Mouse (Mus musculus) embryonic facial prominence, embryonic 11.5 days (tissue): ENCODE data around the gene Chka. TPM values are rescaled to one million over a fixed set of nuclear protein-coding genes. Genes with fewer than 3 reads are reported as not detected.

Source experiments
- ATAC-seq: fragments of 200-750 bp; cut with Nextera tagmentation; replicated peaks from 2 replicates; pipeline ENCODE4 v1.8.0; 2017; ENCODE audit warnings: low read depth; ENCODE audit not compliant: insufficient number of reproducible peaks, low FRiP score, low TSS enrichment
- DNase-seq: peaks from one replicate; pipeline ENCODE4 v3.0.0-alpha.2; 2015; ENCODE audit warnings: low spot score
- H3K27ac ChIP-seq: fragments of 300-500 bp; sonication (generic); replicated peaks from 2 replicates; pipeline ENCODE4 v1.5.1; 2014; ENCODE audit warnings: mild to moderate bottlenecking, low read depth, low read length, control low read depth
- H3K27me3 ChIP-seq: fragments of 300-500 bp; sonication (generic); 2 replicates; pipeline ENCODE4 v1.6.1; 2014; ENCODE audit warnings: mild to moderate bottlenecking, low read length, moderate library complexity, mixed read lengths; ENCODE audit not compliant: control insufficient read depth, insufficient read depth
- H3K36me3 ChIP-seq: fragments of 300-500 bp; sonication (generic); replicated peaks from 2 replicates; pipeline ENCODE4 v1.6.1; 2014; ENCODE audit warnings: low read depth, mild to moderate bottlenecking, low read length, moderate library complexity, mixed read lengths; ENCODE audit not compliant: control insufficient read depth, insufficient read depth
- H3K4me1 ChIP-seq: fragments of 300-500 bp; sonication (generic); 2 replicates; pipeline ENCODE4 v1.6.1; 2014; ENCODE audit warnings: low read length, mixed read lengths; ENCODE audit not compliant: control insufficient read depth, insufficient read depth
- H3K4me2 ChIP-seq: fragments of 300-500 bp; sonication (generic); 2 replicates; pipeline ENCODE4 v1.6.1; 2014; ENCODE audit warnings: low read depth, mild to moderate bottlenecking, control low read depth, low read length, moderate library complexity
- H3K4me3 ChIP-seq: fragments of 300-500 bp; sonication (generic); 2 replicates; pipeline ENCODE4 v1.5.1; 2014; ENCODE audit warnings: low read depth, low read length, control low read depth
- H3K9ac ChIP-seq: fragments of 300-500 bp; sonication (generic); replicated peaks from 2 replicates; pipeline ENCODE4 v1.6.1; 2014; ENCODE audit warnings: mild to moderate bottlenecking, control low read depth, low read length
- H3K9me3 ChIP-seq: fragments of 300-500 bp; sonication (generic); replicated peaks from 2 replicates; pipeline ENCODE4 v1.6.1; 2016; ENCODE audit warnings: mild to moderate bottlenecking, low read length, inconsistent platforms, mixed read lengths; ENCODE audit not compliant: control insufficient read depth
- WGBS: fragments of 180-500 bp; shearing (Covaris S2); extraction: QIAGEN DNeasy Blood & Tissue Kit; methylation state at CpG from one replicate; pipeline ENCODE4 v1.1.7; 2014; 5-methylcytosine and 5-hydroxymethylcytosine counted together
- polyA plus RNA-seq: library from polyadenylated mRNA; unstranded; fragments of >200 nt; fragmentation: Nextera tagmentation; extraction: Ambion mirVana; gene quantifications from 2 replicates; pipeline ENCODE4 v1.2.1, GENCODE M21; 2014

Chka gene
- polyA plus RNA-seq, 1 experiment from 2014 or later: 38.1 TPM

DNA sequence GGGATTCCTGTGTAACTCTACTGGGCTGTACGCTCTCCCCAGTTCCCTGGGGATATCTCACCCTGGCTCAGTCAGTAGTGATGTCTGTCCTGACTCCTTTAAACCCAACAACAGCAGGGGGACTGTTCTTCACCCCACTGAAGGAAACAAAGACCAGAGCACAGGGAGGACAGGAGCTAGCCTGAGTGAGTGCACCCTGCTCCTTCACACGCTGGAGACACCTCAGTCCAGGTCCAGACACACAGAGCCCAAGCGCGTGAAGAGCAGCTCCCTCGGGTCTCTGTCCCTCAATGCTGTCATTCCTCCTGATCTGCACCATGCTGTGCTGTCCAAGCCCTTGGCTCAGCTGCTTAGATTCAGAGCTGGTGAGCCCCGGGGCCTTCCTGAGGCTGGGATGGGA lies 75.1 kb downstream of the Chka start:
- Histone ChIP-seq H3K27ac (no peak overlapping the region), H3K4me3 (no peak overlapping the region), H3K9me3 (no peaks in the 10 kb centered on the region), H3K27me3 (no peaks in the 10 kb centered on the region), H3K4me2 (no peak overlapping the region), H3K36me3 (no peaks in the 10 kb centered on the region), H3K9ac (no peak overlapping the region), H3K4me1 (no peaks in the 10 kb centered on the region)
- no peak for ATAC-seq
- no peak for DNase-seq
- WGBS: 65% methylated on average over 6 of the region's 6 CpGs

DNA sequence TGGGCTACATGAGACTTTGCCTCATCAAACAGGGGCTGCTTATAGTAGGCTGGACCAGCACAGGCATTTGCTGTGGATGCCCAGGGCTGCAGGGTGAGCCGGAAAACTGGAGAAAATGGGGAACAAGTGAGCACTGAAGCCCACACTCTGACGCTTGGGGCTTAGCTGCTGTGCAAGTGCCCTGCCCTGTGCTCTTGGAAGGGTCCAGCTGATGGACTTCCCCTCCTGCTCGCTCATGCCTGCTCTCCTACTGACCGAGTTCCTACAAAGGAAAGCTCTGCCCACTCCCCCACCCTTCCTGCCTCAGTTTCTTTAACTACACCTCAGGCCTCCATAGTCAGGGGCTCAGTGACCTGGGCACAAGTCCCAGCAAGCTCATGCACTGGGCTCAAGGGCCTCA lies 76.4 kb downstream of the Chka start:
- Histone ChIP-seq H3K4me2 (no peak overlapping the region), H3K9me3 (no peaks in the 10 kb centered on the region), H3K36me3 (no peaks in the 10 kb centered on the region), H3K4me1 (no peaks in the 10 kb centered on the region), H3K27ac (no peak overlapping the region), H3K9ac (no peak overlapping the region), H3K27me3 (no peaks in the 10 kb centered on the region), H3K4me3 (no peak overlapping the region)
- ATAC-seq (no peak), DNase-seq (no peak)
- 88% methylated on average over 4 of the region's 4 CpGs for WGBS

DNA sequence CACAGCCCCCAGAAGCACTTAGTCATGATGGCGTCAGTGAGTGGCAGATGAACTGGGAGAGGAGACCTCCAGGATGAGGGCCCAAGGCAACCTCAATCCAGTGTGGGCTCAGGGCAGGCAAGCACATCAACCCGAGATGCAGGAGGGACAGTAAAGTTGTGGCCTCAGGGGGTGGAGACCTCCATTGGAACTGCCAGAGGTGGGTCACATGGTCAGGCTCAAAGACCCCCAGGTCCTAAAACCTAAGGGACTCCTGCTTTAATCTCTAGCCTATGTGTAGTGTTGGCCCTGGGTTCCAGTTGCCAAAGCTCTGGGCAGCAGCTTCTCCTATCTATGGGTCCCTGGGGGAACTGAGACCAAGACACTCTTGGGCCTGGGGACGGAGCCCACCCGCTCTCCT lies 77.2 kb downstream of the Chka start:
- no peak overlapping the region for H3K9ac ChIP-seq
- 73% methylated on average over 4 of the region's 4 CpGs for WGBS
- no peaks in the 10 kb centered on the region for H3K36me3 ChIP-seq
- H3K4me2 ChIP-seq: no peak overlapping the region
- no peak for ATAC-seq
- no peaks in the 10 kb centered on the region for H3K9me3 ChIP-seq
- no peak overlapping the region for H3K4me3 ChIP-seq
- no peak overlapping the region for H3K27ac ChIP-seq
- DNase-seq: no peak
- no peaks in the 10 kb centered on the region for H3K27me3 ChIP-seq
- H3K4me1 ChIP-seq: no peaks in the 10 kb centered on the region

DNA sequence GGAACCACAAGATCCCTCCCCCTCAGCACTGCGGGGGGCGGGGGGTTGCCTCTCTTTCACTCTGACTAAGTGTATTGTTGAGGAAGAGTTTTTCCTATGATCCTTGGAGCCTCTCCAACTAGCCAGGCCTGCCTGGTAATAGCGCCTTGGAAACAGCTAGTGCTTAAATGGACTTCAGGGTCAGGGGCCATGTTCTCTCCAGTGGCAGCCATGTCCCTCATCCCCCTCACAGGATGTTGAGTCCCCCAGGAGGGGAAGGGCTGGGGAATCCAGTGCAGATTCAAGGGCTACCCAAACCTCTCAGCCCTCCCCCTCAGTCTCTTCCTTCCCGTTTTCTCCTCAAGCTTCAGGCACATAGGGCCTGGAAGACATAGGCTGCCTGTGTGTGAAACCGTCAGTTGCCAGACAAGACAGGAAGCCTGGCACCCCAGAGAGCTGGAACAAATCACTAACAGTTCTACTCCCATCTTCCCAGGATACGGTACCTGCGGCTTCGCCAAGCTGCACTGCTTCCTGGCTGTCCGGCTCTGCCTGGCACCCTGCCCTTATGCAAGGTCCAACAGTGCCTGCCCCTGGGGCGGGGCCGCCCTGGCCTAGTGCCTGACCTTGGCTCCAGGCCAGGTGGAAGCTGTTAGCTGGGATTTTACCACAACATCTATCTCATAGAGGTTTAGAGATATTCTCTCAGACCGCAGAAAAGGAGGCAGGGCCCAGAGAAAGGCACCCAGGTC lies 77.8 kb downstream of the Chka start, which contains the start of gene Aldh3b1:
Gene Aldh3b1, minus strand, starts transcription at position 598 of the 731 bp plus-strand sequence.
- H3K27ac ChIP-seq: 0 out of 2 replicates have a peak within 1 kb of the TSS, but pooled peaks have one; percentile 16
- no peaks in the 10 kb centered on the region for H3K9me3 ChIP-seq
- no peak for ATAC-seq
- H3K9ac ChIP-seq: no peak within 1 kb of the TSS; the same call in 1 of the 2 replicates
- no peak within 1 kb of the TSS for H3K4me3 ChIP-seq
- WGBS: 50% methylated on average over 12 of the region's 12 CpGs
- H3K27me3 ChIP-seq: no peaks in the 10 kb centered on the region
- H3K36me3 ChIP-seq: no peaks in the 10 kb centered on the region
- H3K4me2 ChIP-seq: no peak within 1 kb of the TSS
- no peak for DNase-seq
- no peaks in the 10 kb centered on the region for H3K4me1 ChIP-seq

DNA sequence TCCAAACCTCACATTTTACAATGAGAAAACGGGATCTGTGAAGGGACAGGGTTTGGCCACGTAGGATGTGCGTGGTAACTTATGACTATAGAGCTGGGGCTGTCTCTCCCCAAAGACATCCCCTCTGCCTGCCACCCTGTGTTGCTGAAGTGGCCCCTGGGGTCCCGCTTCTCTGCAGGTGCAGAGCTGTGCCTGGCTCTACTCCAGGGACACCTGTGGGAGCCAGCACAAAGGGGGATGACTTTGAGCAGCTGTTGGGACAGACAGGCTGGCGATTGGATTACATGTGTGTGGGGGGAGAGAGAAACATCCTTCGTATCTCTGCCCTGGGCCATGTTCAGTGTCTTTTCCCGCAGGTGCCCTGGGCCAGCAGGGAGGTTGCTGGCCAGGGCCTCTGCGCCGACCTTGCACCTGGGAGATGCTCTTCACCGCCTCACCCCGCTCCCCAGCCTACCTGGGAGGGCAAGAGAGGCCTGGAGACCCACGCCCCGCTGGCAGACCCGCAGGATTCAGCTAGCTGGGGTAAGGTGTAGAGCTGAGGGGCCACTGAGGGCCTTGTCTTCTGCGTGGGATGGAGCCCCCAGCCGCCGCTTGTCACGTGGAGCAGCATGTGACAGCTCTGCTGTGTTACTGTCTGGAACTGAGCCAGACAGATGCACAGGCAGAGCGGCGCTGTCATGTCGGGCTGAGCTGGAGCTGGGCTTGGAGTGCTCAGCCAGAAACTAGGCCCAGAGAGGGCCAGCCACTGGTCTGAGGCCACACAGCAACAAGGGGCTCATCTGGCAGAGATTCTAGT lies 78.9 kb downstream of the Chka start:
- Histone ChIP-seq H3K4me3 (no peak overlapping the region), H3K4me2 (no peak overlapping the region), H3K4me1 (no peaks in the 10 kb centered on the region), H3K27me3 (no peaks in the 10 kb centered on the region), H3K36me3 (no peaks in the 10 kb centered on the region), H3K9me3 (no peaks in the 10 kb centered on the region), H3K27ac (0 out of 2 replicates have a peak overlapping the region, but pooled peaks have one; percentile 16), H3K9ac (no peak overlapping the region; the same call in 1 of the 2 replicates)
- DNase-seq (no peak), ATAC-seq (no peak)
- 79% methylated on average over 21 of the region's 21 CpGs for WGBS

DNA sequence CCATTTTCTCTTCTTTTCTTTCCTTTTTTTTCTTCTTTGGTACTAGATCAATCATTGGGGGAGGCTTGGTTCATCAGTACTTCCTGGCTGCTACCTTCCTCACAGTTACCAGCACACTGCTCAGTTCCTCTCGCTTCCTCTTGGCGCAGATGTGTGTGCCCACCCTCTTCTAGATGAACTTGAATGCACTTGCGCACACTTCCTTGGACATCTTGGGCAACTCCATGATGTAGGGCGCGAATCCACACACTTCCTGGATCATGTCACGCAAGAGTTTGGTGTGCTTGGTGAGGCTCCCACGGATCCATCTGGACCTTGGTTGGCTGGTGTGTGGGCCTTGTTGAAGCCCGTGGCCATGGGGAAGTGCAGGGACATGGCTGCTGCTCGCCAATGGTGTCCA lies 80.1 kb downstream of the Chka start:
- no peak overlapping the region for H3K9ac ChIP-seq
- ATAC-seq (no peak), DNase-seq (no peak)
- H3K9me3 ChIP-seq: no peaks in the 10 kb centered on the region
- no peaks in the 10 kb centered on the region for H3K4me1 ChIP-seq
- no peaks in the 10 kb centered on the region for H3K27me3 ChIP-seq
- no peak overlapping the region for H3K4me2 ChIP-seq
- no peaks in the 10 kb centered on the region for H3K36me3 ChIP-seq
- H3K4me3 ChIP-seq: no peak overlapping the region
- H3K27ac ChIP-seq: no peak overlapping the region
- WGBS: 90% methylated on average over 9 of the region's 9 CpGs

DNA sequence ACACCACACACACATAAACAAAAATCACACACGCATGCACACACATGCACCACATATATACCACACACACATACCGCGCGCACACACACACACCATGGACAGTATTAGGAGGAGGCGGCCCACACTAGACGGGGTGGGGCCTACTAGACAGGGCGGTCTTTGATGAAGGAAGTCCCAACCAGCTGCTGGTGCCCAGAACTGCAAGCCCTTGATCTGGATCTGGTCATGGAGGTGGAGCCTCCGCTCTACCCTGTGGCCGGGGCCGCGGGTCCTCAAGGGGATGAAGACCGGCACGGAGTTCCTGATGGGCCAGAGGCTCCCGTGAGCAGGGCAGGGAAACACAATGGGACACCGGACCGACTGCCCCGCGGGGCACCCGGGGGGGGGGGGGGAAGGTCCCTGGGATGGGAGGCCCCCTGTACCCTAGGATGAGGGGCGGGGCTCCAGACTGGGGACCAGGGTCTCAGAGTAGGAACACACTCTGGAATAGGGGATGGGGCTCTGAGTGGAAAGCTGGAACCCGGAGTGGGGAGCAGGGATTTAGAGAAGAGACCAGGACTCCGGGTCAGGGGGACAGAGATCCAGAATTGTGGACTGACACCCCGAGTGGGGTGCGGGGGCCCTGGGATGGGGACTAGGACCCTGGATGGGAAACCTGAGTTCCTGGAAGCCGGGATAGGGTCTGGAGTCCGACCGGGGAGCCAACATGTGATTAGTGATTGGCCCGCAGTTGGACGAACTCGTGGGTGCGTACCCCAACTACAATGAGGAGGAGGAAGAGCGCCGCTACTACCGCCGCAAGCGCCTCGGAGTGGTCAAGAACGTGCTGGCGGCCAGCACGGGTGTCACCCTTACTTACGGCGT lies 83.7 kb downstream of the Chka start, which contains the start of gene Unc93b1:
Gene Unc93b1, plus strand, starts transcription at position 155 of the 864 bp plus-strand sequence.
- ATAC-seq (peak; percentile 83), DNase-seq (peak; percentile 73)
- H3K4me3 ChIP-seq: peak within 1 kb of the TSS; percentile 39
- H3K4me2 ChIP-seq: peak within 1 kb of the TSS; percentile 73
- no peak within 1 kb of the TSS for H3K27ac ChIP-seq
- H3K36me3 ChIP-seq: no peaks in the 10 kb centered on the region
- no peaks in the 10 kb centered on the region for H3K9me3 ChIP-seq
- no peaks in the 10 kb centered on the region for H3K27me3 ChIP-seq
- H3K9ac ChIP-seq: peak within 1 kb of the TSS; percentile 37
- H3K4me1 ChIP-seq: no peaks in the 10 kb centered on the region
- WGBS: 5% methylated on average over 40 of the region's 42 CpGs
